Mouse (Mus musculus): ENCODE measurements around the gene Elf4.

The Elf4 gene

DNA sequence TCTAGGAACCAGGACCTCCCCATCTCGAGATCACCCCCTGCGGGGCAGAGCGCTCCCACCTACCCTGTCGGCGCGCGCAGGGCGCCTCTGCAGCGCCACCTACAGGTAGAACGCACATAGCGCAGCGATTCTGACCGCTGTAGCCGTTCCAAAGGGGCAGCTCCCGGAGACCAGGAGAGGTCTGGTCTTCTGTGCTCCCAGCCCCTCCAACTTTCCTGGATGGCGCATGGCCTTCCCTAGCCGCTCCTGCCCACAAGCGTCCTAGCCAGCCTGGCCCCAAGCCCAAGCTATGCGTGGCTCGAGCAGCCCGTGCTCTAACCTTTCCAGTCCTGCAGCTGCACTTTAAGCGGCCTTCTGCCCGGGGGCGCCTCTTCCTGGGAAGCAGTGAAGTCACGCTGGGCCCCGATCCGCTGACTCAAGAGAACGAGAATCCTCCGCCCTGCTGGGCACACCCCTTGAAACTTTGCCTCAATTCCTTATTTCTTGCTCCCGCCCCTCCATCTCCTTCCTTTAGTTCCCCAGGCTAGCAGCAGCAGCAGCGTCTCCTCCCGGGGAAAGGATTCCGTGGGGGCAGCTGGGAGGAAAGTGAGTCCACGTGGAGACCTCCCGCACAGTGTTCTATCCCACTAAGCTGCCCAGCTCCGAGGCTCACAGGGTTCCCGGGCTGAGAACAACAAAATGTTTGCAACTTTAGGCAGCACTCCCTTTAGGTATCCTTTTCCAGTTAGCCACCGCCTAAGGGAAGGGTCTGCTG is at the start of gene Elf4:
Gene Elf4 (minus strand): TSS at position 379 of the 754 bp plus-strand sequence.
- DNase-seq (ENCODE audit: low spot score) = no peak

DNA sequence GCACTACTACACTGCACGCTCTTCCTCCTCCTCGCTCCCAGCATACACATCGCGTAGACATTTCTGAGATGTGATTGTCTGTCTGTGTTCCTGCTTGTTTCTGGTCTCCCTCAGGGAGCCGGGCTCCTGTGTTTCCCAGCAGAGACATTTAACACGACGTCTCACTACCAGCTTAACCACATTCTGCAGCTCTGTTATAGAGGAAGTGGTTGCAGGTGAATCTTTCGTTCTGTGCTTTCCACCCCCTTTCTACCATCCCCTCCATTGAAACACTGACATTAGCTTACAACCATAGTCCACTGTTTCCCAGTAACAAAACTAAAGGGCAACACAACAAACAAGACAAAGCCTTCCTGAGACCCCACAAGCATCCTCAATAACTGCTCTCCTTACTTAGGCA is 30.8 kb upstream of the Elf4 start:
- DNase-seq (ENCODE audit: low spot score) = no peak

DNA sequence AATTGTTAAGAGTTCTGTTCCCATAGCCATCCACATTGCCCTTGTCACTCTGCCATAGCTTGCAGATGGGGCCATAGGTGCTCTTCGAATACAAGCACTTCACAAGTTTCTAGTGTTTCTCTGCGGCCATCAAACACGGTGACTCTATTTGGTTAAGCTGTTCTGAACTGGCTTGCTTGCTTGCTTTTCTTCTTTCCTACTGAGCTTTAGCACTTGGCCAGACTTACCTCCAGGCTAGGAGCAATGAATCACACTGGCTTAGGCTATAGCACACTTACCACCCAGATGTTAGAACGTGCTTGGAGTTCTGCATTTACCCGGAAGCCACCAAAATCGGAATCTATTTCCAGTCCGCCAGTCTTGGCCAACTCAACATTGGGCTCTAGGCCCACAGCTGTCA is 18.8 kb upstream of the Elf4 start:
- peak; percentile 3 for DNase-seq (ENCODE audit: low spot score)

DNA sequence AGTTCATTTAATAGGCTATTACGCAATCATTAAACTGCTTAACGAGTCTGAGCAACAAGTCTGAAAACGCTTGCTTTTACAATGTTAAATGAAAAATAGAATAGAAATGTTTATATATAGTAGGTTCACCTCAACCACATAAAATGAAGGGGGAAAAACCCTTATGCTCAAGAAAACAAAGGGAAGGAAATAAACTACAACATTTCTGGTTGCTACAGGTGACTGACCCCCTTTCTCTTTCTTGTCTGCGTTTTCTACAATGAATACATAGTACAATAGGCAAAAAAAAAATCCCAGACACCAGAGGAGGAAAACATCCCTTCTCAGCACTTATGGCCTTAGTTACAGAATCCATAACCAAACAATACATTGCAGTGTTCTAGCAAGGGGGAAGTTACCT is 18.2 kb upstream of the Elf4 start:
- DNase-seq (ENCODE audit: low spot score) = no peak

DNA sequence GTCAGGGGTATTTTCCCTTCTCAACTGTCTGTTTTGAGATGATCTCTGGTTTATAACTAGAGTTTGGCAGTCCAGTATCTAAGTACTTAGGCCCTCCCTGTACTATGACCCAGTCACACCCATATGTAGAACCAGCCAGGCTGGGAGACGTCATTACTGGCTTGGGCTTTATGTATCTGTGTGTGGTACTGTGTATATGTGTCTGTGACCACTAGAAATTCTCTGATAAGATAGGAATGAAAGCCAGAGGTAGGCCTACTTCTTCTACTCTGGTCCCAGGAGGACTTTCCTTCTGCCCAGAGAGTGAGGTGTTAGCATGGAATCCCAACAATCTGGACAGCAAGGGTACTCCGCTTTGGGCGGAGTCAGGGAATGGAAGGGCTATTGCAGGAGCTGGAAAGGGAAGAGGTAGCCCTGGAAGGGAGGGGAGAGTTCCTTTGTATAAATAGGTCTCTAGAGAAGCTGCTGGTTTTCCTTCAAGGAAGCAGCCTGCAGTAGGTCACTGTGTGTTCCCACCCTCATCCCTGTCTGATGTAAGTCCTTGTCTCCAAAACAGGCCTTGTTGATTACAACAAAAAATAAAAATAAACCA is 4.5 kb upstream of the Elf4 start:
- DNase-seq (ENCODE audit: low spot score) = peak; percentile 34

DNA sequence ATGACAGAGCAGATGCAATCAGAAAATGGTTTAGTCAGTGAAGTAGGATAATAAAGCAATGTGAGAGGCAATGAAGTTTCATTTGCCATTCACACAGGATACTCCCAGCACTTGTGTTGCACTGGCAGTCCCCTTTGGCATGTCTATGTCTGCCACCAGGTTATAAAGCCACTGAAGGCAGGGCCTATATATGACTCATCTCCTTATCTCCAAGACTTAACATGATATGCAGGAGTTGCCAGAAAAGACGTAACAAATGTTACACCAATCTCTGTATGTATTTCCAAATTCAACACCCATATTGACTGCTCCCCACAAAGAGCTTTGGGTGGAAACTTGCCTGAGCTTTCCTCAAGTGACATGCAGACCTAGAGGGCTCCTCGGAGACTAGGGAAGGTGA is 3.2 kb upstream of the Elf4 start:
- DNase-seq (ENCODE audit: low spot score) = no peak

DNA sequence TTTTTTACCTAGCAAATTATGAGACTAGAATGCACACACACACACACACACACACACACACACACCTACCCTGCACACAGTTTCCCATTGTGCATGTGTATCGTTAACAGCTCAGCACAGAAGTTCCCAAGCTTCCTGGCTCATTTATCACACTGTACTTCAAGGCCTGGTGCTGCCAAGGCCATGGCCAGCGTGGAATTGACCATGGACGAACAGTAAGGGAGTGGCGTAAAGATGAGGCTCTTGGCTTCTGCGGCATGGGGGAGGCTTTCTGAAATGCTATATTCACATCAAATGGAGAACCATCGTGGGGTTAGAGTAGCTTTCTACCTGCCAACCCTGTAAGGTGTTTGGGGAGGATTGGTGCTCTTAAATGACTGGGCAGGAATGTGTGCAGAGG is 1.5 kb upstream of the Elf4 start:
- DNase-seq (ENCODE audit: low spot score) = no peak

DNA sequence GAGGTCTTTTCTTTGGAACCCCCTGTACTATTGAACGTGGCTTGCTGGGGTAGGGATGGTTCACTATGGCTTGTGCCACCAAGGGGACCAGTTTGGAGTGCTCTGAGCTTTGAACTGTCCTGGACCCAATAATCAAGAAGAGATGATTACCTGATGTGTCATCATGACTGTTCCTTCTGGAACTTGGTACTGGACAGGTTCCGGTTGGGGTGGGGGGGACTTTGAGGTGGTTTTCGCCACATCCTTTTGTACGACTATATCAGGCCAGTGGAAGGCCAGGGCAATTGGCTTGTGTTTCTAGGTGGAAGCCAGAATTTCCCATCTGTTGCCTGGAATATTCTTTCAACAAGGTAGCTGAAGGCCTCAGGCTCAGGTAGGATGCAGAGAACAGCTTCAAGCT is 704 bp upstream of the Elf4 start:
- DNase-seq (ENCODE audit: low spot score) = no peak

DNA sequence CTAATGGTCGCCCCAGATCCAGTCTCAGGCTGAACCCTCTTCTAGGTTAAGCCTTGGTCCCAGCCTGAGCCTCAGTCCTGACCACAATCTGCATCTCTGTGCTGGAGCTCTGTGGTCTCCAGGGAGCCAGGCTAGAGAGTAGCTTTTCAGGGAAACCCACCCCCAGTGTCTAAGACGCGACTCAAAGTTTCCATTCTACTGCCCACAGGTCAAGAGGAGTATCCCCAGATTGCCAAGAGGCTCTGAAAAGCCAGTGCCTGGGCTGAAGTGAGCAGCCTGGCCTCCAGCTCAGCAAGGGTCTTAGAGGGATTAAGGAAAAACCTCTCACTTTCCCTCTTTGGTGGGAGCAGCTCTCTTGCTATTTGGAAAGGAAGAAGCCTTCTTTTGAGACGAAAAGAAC is 635 bp downstream of the Elf4 start:
- DNase-seq (ENCODE audit: low spot score) = no peak

DNA sequence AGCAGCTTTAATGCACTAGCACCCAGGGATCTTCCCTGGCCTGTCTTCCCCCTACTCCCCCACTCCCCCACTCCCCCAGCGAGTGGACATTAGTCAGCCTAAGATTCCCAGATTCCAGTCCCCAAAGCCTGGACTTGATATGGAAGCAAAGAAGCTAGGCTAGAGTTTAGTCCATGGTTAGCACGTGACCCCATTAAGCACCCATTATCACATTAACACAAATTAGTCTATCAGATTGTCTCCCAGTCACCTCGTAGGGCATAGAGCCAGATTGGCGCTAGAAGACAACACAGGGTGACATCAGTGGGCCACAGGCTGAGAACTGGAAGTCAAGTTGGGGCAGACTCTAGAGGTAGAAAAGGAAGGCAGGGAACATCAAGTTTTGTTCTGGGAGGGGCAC is 1.9 kb downstream of the Elf4 start:
- DNase-seq (ENCODE audit: low spot score) = no peak

DNA sequence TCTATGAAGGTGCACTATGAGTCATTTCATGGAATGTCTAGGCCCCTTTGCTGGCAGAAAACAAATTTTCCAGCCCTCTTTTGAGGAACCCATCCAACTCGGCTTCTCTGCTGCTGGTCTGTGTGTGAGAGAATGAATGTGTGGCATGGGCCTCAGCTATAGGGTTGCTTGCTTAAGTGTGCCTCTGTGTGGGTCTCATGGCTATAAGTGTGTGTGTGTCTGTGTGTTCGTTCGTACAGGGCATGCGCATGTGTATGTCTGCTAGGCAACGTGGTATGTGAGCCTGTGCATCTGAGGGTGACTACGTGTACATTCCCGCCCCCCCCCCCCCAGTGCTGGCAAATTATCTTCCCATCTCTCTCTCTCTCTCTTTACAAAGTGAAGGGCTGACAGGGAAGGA is 2.4 kb downstream of the Elf4 start:
- DNase-seq (ENCODE audit: low spot score) = no peak

DNA sequence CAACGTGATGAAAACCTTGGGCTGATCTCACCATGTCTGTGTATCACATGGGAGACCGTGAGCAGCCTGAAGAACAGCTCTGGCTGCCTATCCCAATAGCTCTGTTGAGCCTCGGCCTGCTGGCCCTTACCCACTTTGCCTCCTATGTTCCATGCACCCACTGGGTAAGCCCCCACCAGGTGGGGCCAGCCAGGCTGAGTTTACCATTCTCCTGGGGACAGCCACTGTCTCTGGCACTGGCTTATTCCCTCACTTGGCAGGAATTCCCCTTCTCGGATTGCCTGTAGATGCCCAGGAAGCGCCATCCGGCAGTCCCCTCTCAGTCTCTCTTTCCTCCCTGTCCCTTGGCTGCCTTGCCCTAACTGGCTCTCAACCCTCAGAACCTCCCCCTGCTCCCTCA is 6.0 kb downstream of the Elf4 start:
- DNase-seq (ENCODE audit: low spot score) = no peak

DNA sequence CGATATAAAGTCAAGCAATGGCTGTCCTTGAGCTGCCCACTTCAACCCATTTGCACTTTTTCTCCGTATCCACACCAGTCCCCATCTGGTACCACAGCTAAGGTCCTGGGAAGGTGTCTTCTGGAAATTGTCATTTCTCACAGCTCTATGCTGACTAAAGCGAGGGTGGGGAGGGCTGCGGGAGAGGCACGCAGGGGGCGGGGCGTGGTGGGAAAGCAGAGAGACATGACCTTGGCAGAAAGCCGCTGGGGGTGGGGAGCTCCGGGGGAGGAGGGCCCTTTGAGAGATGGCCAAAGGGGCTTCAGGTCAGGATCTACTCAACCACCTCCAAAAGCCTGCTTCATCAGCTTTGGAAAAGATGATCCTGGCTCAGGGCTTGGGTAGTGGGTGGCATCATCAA is 7.9 kb downstream of the Elf4 start:
- DNase-seq (ENCODE audit: low spot score) = no peak

DNA sequence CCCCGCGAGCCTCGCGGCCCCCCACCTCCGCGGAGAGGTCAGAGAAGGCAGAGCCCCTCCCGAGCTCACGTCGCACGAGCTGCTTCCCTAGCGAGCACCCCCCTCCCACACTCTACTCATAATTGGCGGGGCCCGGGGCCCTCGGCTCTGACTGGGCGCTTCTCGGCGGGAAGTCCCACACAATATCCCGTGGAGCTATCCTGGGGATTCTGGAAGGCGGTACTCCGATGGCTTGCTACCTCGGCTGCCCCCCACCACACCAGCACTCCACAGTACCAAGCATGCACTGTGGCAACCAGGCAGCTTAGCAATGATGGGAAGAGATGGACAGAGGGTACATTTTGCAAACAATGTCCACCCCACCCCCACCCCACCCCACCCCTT is 8.4 kb downstream of the Elf4 start:
- no peak for DNase-seq (ENCODE audit: low spot score)

DNA sequence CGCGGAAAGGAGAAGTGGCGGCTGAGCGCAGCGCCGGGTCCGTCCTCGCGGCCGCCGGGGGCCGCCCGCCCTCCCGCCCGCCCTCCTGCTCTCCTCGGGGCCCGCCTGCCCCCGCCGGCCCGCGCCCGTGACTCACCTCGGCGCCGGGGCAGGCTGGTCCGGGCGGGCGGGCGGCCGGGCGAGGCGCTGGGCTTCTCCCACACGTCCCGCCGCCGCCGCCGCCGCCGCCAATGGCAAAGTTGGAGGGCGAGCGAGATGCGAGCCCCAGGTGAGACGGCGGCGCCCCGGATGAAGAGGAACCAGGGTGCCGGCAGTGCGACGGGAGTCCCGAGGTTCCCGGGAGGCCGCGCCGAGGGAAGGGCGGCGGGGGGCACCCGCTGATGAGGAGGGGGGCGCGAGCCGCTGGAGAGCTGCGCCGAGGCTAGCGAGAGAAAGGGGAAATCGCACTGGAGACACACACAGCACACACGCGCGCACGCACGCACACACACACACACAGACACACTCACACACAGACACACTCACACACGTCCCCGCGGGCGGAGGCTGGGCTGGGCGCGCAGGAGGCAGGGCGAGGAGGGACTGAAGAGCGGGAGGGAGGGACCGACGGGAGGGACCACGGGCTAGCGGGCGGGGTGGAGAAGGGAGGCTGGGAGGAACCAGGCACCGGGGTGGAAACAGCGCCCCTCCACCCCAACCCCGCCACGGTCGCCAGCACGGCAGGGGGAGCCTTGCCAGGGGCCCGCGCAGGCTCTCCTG is 9.0 kb downstream of the Elf4 start:
- DNase-seq (ENCODE audit: low spot score) = peak; percentile 77

DNA sequence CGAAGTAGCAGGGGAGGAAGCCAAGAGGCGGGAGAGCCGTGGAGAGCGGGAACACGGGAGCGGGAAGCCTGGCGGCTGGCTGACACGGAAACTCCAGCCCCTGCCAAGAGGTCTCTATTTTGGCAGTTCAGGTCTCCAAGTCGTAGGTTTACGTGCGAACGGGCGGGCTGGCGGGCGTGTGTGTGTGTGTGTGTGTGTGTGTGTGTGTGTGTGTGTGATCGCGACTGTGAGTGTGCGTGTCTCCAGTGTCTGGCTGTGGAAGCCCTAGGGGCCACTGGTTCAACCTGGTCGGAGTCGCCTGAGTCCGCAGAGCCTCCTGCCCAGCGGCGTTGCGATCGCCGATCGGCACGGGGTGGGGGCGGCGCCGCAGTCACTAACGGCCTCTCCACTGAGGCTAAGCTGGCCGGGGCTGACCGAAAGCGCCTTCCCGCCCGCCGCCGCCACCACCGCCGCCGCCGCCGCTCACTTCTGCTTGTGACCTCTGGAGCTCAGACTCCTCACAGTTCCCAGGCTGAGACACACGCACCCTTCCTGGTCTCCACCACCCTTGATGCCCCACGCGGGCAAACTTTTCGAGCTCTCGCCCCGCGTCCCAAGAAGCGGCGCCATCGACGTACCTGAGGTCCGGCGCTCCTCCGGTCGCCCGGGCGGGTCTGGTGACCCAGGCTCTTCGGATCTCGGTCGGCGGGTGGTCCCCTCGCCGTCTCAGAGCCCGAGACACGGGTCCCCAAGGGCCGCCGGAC is 9.8 kb downstream of the Elf4 start:
- DNase-seq (ENCODE audit: low spot score) = no peak

DNA sequence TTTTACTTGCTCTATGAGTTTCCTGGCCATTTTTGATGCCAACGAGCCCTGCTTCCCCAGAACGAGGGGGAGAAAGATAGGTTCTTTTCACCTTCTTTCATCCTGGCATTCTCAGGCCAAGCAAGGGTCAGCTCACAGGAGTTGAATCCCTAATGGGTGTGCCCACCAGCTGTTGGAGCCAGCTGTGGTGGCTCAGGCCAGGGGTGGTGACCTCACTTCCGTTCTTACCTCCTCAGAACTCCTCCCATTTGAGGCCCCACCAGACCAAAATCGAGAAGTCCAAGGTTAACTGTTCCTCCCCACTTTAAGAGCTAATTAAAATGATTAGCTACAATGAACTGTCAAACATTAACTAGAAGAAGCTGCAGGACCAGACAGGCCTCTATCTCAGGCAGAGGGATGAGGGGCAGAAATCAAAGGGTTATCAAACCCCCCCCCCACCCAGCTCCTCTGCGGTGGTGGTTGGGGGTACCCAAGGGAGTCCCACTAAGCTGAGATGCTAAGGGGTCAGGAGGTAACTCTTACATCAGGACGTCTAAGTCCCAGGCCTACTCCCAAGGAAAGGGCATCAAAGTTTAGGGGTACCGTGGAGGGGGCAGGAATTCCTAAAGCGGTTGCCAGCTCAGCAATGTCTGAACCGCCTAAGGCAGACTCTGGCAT is 10.6 kb downstream of the Elf4 start:
- DNase-seq (ENCODE audit: low spot score) = no peak

DNA sequence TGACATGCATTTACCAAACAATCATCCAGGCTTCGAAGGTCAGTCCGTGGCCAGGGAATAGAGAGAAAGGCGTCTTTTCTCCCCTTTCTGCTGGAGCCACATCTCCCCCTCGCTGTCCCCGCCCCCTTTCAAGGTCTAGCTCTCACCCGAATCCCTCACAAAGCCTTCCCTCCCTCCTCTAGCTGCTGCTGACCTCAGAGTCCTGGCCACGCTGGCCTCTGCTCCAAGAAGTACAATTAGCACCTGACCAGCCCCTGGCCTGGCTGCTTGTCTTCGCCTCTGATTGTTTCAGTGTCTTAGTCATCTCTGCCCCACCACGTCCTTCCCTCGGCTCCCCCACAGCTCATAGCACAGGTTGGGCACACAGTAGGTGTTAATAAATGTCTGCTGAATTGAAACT is 13.3 kb downstream of the Elf4 start:
- DNase-seq (ENCODE audit: low spot score) = no peak

DNA sequence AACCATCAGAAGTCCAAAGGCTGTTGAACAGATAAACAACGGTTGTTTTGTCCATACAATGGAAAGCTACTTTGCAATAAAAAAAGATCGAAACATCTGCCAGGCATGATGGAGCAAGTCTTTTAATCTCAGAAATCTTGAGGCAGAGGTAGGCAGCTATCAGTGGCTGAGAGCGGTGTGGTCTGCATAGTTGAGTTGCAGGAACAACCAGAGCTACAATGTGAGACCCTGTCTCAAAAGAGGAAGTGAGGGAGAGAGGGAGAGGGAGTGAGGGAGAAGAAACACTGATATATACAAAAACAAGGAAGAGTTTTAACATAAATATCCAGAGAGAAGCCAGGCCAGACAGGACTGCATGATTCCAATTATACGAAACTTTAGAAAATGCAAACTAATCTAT is 18.3 kb downstream of the Elf4 start:
- no peak for DNase-seq (ENCODE audit: low spot score)

DNA sequence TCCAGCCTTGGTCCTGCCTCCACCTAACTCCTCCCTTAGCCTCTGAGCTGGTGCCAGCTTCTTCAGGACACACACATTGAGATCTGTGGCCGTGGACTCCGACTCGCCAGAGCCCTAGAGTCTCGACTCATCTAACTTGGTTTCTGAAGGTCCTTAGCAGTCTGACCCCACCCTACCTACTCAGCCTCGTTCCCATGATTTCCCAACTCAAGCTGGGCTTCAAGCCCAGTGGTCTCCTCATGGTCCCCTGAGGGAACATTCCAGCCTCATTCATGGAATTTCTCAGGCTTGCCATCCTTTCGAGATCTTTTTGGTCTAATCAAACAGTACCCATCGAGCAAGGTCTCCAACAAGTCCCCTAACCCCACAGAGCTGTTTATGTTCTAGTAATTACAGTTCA is 21.0 kb downstream of the Elf4 start:
- no peak for DNase-seq (ENCODE audit: low spot score)

DNA sequence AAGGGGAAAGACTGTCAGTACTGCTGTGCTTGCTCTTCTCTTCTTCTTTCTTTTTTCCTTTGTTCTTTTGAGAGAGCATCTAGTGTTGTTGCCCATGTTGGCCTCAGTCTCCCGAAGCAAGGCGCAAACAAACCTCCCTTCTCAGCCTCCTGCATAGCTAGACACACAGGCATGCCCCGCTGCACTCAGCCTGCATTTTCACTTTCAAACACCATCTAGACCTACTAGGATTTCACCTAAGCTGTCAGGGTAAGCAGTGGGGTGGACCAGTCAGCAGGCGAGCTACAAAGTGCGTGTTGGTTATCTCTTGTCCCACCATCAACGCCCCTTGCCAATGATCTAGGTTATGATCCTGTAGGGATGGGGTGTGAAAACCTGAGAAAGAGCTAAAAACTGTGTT is 21.4 kb downstream of the Elf4 start:
- DNase-seq (ENCODE audit: low spot score) = no peak

DNA sequence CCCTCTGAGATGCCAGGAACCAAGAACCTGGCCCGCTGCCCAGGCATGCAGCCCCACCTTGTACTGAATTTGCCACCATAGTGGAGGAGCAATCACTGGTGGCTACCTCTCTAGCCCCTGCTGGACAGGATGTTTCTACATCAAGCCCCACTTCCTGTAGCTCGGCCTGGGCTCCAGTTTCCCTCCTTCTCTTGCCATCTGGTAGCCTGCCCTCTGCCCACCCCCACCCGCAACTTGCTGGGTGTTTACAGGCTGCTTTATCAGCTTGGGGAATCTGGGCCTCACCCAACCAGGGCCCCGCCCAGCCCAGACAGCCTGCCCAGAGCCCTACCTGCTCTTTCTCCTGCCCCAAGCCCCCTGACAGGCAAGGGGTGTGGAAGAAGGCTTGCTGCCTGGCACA is 23.9 kb downstream of the Elf4 start:
- DNase-seq (ENCODE audit: low spot score) = no peak
